ENCODE assay signal across 21 mouse cellular contexts in genomic region chr1:135086015-135086414, GRCm38 (mm10). TPM values are rescaled to one million over a fixed set of nuclear protein-coding genes. Genes with fewer than 3 reads are reported as not detected.
A peak's percentile ranks its signal among the peaks of the same experiment; 100 is the strongest.
DNase-seq lines count a peak whose midpoint lies in the region; ATAC-seq and TF ChIP-seq lines count a peak whose summit lies in the region.
"Had no signal": no experiment of that assay in that cellular context is flagged by ENCODE, and none has a peak within 500 bp of the region (broad histone marks: within the 10 kb centered on the region; RNA-seq: fewer than 3 reads in every experiment).

No protein-coding gene starts in this region.

- no peak for TF ChIP-seq POLR2A in testis, adult 2 months (IDR thresholded peaks at IDR 0.05; ENCODE audit: control insufficient read depth, low read depth, low read length)

- ATAC-seq in megakaryocyte-erythroid progenitor cell, adult 5-6 weeks (replicated peaks; ENCODE audit: low FRiP score, low TSS enrichment, poor library complexity, severe bottlenecking) = no peak
- ATAC-seq: forebrain, embryonic 14.5 days had no signal

- no peaks in the 10 kb centered on the region for H3K36me3 ChIP-seq in testis, adult 2 months (ENCODE audit: control insufficient read depth, insufficient read depth, low read length)
- H3K36me3 ChIP-seq: embryonic facial prominence, embryonic 15.5 days; forebrain, embryonic 10.5 days; heart, embryonic 15.5 days; hindbrain, embryonic 13.5 days had no signal

- peak overlapping the region; percentile 74 for H3K4me3 ChIP-seq in testis, adult 2 months (ENCODE audit: control insufficient read depth, low read depth, low read length)
- H3K4me3 ChIP-seq: erythroblast, embryonic 14.5 days; heart, embryonic 15.5 days; hindbrain, embryonic 13.5 days had no signal

- H3K27me3 ChIP-seq in testis, adult 2 months (ENCODE audit: control insufficient read depth, insufficient read depth, low read length) = no peaks in the 10 kb centered on the region

- no peak overlapping the region for H3K27ac ChIP-seq in testis, adult 2 months (ENCODE audit: control insufficient read depth, insufficient read depth, low read depth, low read length)
- H3K27ac ChIP-seq: embryonic facial prominence, embryonic 15.5 days; forebrain, embryonic 10.5 days; heart, embryonic 15.5 days; hindbrain, embryonic 13.5 days had no signal

- no peak for TF ChIP-seq CTCF in testis, adult 2 months (IDR thresholded peaks at IDR 0.05; ENCODE audit: control insufficient read depth, insufficient read depth, insufficient replicate concordance, low read depth, low read length)

- no peak for DNase-seq in testis, postnatal 14 days (ENCODE audit: low spot score)
- DNase-seq in thymus, postnatal 0 days (ENCODE audit: low spot score) = peak; percentile 25
- peak; percentile 39 to 66 for DNase-seq in thymus, postnatal 36 days
- DNase-seq in spleen, adult 18-20 months = no peak
- DNase-seq: adrenal gland, adult 2 months; adrenal gland, postnatal 25 days; cerebellum, adult 18-20 months; cerebellum, adult 9-11 months; cerebellum, postnatal 36 days; embryo, embryonic 11 days; heart, adult 18-20 months; heart, postnatal 14 days had no signal

- H3K4me1 ChIP-seq in testis, adult 2 months (ENCODE audit: control insufficient read depth, insufficient read depth, low read length) = peaks cover 3% of the 10 kb centered on the region; the same call in 1 of the 2 replicates

RNA-seq across cellular contexts. Expression of gene Lgr6, which starts 19.1 kb away (rescaled TPM):
- polyA plus RNA-seq in testis, adult 2 months (2012; rRNA removed) = 3.0 and 3.8 TPM in 2 replicates
- polyA plus RNA-seq in thymus, postnatal 0 days (2015; fragmentation: Nextera tagmentation; extraction: Ambion mirVana) = 0.12 and 0.31 TPM in 2 replicates
- total RNA-seq in megakaryocyte-erythroid progenitor cell, adult 5-6 weeks (2014; fragmentation: Nextera tagmentation) = not detected in 2 replicates
- not detected in 2 replicates for total RNA-seq in megakaryocyte-erythroid progenitor cell, adult 5-6 weeks (2017)
- total RNA-seq: hematopoietic stem cell, adult 5-6 weeks had no signal
- polyA plus RNA-seq: erythroblast, embryonic 14.5 days had no signal

RNA-seq across cellular contexts. Expression of gene Ptpn7, which starts 46.5 kb away (rescaled TPM):
- polyA plus RNA-seq in testis, adult 2 months (2012; rRNA removed) = 2.6 TPM in 2 replicates
- 108 and 118 TPM in 2 replicates for polyA plus RNA-seq in thymus, postnatal 0 days (2015; fragmentation: Nextera tagmentation; extraction: Ambion mirVana)
- 108 and 110 TPM in 2 replicates for total RNA-seq in megakaryocyte-erythroid progenitor cell, adult 5-6 weeks (2014; fragmentation: Nextera tagmentation)
- 68.5 and 93.7 TPM in 2 replicates for total RNA-seq in megakaryocyte-erythroid progenitor cell, adult 5-6 weeks (2017)

Comparison
In these comparisons a context has a peak if more than half of its experiments do, and no peak if none do; other contexts are left out.
1. DNase-seq: peak in thymus, postnatal 0 days (single experiment) and thymus, postnatal 36 days (2 of 2); none in testis, postnatal 14 days (single experiment) and spleen, adult 18-20 months (0 of 2).
2. RNA of gene Ptpn7, which starts 46.5 kb away (polyA plus RNA-seq): 108 to 118 TPM in thymus, postnatal 0 days; 2.6 TPM in testis, adult 2 months; every median in the first group is over 10 times any median in the second.